Mouse (Mus musculus) urinary bladder, postnatal 10 days (tissue): ENCODE data around the gene Ovol1.
A peak's percentile ranks its signal among the peaks of the same experiment; 100 is the strongest.

Source experiments
- DNase-seq: peaks from one replicate; pipeline ENCODE4 v3.0.0; 2022; ENCODE audit warnings: low spot score

Ovol1 gene

DNA sequence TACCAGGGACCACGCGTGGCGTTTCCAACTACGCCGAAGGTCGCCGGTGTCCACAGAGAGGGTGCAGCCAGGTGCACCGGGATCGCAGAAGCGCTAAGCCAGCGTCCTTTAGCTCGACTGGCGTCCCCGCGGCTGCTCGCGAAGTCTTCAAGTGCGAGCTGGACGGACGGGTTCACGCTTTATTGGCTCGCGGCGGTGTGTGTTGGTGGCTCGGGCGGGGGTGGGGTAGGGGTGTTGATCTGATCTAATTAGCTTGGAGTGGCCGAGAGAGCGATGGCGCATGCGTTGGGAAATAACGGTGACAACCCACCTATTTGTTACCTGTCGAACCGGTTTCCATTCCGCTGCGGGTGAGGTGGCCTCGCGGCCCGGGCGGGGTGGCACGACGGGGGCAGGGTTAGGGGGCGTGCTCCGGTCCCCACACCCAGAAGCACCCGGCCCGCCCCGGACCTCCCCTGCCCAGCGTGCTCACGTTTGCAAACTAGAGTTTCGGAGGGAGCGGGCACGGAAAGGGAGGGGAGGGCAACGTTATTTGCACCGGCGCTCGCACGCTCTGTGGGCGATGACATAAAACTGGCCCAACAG lies at the start of gene Ovol1:
Gene Ovol1 (minus strand): TSS at position 190 of the 585 bp plus-strand sequence.
- no peak for DNase-seq

DNA sequence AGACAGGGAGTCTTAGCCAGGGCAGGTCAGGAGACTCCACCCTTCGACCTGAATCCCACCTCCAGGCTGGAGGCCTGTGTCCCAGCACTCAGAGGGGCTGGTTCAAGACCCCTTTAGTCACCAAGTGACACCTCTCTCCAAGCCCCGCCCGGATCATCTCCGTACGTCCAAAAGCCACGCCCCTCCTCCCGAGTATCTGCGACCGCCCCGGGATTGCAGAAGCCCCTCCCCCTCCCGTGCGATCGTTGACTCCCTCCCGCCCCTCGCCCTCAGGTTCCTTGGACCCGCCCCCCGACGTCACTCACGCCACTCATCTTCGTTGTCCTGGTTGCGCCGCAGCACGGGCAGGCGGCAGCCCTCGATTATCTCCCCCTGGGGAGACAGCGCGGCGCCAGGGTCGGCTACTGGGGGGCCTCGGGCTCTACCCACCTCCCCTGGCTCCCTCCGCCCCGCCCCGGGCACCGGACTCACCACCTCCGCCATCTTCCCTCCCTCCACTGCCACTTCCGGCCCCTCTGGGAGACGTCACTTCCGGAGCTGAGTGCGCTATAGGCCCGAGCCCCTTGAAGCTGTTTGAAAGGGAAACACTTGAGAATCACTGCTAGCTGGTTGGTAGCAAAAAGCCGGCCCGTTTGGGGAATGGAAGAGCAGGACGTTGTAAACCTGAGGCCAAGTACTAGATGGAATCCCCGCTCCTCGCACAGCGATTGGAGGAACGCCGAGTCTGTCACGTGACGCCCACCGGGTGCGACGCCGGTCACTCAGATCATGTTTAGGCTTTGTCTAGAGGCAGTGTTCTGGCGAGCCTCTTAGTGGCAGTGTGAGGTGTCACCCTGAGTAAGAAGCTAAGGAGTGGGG lies 49.3 kb upstream of the Ovol1 start, which contains the start of gene Kat5:
Gene Kat5 (minus strand): TSS at position 691 of the 858 bp plus-strand sequence.
- DNase-seq = peak; percentile 62

DNA sequence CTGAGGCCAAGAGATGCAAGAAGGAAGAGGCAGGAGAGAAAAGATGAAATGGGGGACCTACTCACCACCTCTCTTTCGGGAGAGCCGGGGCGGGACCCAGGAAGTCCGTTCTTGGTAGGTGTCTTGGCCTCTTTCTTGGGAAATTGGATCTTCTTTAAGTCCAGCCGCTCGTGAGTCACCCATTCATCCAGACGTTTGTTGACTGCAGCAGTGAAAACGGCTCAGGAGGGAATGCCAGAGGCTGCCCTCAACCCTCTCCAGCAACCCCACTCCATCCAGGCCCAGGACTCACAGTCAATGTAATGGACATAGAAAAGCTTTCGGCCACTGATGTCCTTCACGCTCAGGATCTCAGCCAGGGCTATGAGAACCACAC lies 48.7 kb upstream of the Ovol1 start:
- DNase-seq = no peak

DNA sequence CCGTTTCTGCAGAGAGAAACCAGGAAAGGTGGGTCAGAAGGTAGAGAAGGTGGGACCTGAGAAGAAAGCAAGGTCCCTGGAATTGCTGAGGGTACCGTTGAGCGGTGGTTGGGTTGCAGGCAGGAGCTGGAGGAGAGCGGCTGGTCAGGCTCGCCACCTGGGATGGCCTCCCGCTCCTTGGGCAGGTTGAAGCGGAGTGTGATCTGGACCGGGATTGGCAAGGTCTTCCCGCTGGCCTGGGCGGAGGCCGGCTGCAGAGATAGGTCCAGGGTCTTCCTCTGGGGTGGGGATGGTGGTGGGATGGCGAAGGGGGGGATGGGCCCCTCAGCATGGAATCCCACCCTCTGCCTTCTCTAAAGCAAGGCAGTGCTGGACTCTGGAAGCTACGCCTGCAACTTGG lies 48.3 kb upstream of the Ovol1 start:
- no peak for DNase-seq

DNA sequence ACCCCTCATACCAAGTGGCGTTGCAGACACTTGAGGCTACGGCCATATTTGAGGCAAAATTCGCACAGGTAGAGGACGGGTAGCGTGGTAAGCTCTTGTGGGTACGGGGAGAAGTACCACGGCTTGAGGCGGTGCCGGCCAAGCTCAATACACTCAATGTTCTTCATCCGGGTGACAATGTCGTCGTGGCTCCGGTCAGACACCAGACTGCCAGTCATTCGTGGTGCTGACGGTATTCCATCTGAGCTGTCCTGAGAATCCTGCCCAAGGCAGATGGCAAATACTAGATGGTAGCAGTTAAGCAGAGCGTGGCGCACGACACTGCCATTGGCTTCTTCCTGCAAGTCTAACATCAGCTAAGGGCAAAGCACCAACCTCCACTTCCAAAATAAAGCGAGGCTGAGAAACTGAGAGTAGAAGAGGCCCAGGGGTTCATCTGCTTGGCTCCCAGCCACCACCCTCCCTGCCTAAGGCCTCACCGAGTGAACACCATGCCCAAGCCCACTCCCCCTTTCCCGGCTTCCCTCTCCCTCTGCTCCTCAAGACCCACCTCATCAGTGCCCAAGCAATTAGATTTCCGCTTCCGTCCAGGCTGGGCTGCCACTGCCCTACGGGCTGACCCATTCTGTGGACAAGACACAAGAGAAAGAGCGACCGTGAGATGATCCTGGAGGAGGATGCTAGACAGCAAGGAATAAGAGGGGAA lies 47.4 kb upstream of the Ovol1 start:
- no peak for DNase-seq

DNA sequence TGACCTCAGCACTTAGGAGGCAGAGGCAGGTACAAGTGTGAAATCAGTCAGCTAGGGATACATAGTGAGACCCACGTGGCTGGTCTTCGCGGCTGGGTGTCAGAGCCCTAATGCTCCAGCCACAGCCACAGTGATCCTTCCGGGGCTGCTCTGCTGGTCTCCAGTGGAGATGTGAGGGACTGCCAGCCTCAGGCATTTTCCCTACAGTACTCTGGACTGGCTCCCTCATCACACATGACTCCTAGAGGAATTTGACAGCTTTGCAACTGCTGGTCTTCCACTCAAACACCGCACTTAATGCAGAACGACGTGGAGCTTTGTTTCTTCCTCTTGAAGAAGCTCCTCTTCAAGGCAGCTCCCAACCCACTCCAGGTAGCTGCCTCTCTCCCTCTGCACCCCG lies 45.8 kb upstream of the Ovol1 start:
- no peak for DNase-seq

DNA sequence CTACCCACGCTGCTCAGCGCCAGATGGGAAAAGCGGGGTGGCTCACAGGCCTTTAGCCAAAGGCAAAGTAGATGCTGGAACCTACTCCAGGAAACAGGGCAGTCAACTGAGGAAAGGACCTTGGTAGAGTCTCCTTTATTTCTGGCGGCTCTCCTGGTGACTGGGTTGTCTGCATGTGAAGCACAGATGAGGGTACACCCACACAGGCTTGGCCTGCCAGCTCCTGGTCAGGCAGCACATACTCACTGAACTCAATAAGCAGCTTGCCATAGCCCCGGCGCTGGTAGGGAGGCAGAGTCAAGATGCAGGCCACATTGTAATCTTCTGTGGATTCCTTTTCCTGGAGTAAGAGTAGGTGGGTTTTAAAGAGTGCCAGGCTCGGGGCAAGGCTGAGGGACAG lies 44.7 kb upstream of the Ovol1 start:
- DNase-seq = no peak

DNA sequence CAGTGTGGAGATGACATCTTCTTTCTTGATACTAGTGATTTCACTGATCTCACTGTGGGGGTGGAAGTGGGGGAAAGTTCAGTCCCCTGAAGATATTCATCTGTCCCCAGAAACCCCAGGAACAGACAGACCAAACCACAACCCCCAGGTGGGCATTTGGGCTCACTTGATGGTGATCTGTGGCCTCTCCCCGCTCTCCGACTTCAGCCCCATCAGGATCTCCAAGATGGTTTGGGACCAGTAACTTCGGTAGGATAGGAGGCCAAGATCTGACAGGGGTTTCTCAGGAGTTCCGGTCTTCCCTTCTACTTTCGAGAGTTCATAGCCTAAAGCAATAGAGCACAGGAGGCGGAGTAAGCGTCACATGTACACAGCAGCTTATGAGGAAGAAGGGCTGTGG lies 43.2 kb upstream of the Ovol1 start:
- no peak for DNase-seq

DNA sequence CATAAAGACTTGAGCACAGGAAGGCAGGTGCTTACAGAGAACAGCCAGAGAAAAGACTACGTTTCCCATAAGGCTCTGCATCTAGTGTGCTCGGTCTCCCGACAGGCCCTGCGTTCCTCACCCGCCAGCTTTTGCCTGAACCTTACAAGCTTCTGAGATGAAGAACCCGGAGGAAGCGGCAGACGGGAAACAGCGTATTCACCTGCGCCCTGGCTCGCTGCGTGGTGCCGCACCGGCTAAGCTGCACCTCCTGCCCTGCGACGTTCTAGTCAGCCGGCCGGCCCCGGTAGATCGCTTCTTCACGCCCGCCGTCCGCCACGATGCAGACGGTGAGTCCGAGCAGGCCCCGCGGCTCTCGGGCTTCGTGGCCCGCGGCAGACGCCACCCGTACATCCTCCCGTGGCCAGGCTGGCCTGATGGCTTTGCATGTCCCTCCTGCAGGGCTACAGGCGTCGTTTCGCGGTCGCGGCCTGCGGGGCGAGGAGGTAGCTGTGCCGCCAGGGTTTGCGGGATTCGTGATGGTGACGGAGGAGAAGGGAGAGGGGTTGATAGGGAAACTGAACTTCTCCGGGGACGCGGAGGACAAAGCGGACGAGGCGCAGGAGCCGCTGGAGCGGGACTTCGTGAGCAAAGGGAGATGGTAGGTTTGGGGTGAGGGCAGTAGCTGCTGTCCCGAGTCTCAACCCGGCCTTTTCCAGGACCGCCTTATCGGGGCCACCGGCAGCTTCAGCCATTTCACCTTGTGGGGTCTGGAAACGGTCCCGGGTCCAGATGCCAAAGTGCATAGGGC lies 41.5 kb upstream of the Ovol1 start, which contains the start of gene Rnaseh2c:
Gene Rnaseh2c (plus strand): TSS at position 122 of the 790 bp plus-strand sequence.
- no peak for DNase-seq

DNA sequence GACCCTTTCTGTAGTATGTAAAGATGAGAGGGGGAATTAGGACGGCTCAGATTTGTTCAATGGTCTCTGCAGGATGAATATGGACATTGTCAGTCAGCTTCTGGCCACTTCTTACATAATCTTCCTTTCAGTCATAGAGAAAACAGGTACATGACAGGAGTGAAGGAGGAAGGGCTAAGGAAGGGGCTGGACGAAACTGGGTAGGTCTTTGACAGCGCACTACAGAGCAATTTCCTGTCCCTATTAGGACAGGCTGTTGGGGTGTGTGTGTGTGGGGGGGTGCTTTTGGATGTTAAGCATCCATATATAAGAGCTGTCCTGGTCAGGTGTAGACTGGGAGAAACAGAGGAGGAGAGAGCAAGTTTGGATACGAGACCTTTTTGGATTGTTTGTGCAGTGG lies 38.8 kb upstream of the Ovol1 start:
- no peak for DNase-seq

DNA sequence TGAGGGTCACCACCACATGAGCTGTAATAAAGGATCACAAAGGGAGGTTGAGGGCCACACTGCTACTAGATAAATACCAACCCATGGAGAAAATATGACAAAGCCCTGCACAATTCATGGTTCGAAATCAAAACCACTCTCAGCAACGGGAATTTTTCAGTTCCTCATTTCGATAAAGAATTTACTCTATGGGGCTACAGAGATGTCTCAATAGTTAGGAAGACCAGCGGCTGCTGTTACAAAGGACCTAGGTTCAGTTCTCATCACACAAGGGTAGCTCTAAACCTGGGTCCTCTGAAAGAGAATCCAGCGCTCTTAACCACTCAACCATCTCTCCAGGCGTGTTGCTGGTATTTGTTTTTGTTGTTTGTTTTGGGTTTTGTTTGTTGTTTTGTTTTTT lies 31.4 kb upstream of the Ovol1 start:
- no peak for DNase-seq

DNA sequence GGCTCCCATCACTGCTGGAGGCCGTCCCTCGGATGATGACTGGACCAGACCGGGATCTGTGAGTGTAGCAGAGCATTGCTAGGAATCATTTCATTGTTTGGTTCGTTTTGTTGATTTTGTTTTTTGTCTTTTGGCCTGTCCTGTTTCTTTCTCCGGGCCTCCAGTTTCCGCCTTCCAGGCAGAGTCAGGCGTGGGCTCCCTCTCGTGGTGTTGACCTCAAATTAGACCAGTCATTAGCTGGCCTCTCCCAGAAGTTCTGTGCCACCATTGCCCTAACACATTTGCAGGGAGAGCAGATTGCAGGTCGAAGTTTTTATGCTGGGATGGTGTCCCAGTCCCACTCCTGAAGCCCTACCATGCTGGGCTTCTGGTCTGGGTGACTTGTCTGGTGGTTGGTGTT lies 28.7 kb upstream of the Ovol1 start:
- DNase-seq = no peak

DNA sequence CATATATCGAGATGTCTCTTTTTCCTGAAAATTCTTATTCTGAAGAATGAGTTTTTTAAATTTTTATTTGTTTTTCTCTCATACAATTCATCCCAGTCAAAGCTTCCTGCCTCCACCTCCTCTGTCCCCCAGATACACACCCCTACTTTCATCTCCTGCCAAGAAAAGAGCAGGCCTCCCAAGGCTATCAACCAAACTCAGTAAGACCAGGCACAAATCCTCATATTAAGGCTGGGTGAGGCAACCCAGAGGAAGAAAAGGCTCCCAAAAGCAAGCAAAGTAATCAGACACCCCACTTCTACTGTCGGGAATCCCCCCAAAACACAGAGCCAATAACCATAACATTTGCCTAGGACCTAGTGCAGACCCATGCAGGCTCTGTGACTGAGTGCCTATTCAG lies 21.5 kb upstream of the Ovol1 start:
- DNase-seq = no peak

DNA sequence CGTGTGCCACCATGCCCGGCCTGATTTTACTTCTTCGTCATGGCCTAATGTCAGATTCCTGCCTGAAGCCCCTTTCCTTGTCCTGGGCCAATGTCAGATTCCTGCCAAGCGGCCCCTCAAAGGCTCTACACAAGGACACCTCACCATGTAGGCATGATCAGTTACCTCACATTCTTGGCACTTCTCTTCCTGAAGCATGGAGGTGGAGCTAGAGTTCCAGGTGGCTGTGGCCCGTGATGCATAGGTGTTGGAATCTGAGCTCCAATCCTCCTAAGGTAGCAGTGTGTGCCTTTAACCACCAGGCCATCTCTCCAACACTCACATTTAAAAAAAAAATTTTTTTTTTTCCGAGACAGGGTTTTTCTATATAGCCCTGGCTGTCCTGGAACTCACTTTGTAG lies 20.3 kb upstream of the Ovol1 start:
- no peak for DNase-seq

DNA sequence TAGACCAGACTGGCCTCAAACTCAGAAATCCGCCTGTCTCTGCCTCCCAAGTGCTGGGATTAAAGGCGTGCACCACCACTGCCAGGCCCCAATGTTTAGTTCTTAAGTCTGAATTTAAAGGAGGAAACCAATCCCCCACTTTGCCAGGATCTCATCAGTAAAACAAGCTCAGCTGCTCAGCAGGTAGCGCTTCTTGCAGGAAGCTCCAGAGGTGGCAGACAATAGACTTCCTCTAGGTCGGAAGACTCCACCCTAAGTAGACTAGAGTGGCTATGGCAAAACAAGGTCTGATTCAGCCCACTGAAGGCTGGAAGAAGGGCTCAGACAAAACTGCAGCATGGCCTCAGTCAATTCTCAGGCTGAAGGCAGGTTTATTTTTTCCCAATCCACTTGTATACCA lies 19.5 kb upstream of the Ovol1 start:
- no peak for DNase-seq

DNA sequence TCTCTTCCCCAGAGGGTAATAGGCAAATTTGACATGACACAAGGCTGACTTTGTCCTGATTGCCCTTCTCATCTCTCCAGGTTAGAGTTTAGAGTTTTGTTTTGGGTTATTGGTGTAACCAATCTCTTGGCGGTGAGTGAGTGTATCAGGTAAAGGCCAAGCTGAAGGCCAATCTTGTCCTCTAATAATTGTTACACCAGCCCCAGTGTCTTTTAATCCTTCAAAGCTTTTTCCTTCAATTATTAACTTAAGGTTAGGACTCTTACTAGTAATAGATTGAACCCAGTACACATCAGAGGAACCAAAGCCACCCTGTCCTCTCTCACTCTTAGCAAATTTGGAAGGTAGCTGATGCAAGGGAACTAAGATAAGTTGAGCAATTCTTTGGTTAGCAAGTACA lies 14.9 kb upstream of the Ovol1 start:
- DNase-seq = no peak

DNA sequence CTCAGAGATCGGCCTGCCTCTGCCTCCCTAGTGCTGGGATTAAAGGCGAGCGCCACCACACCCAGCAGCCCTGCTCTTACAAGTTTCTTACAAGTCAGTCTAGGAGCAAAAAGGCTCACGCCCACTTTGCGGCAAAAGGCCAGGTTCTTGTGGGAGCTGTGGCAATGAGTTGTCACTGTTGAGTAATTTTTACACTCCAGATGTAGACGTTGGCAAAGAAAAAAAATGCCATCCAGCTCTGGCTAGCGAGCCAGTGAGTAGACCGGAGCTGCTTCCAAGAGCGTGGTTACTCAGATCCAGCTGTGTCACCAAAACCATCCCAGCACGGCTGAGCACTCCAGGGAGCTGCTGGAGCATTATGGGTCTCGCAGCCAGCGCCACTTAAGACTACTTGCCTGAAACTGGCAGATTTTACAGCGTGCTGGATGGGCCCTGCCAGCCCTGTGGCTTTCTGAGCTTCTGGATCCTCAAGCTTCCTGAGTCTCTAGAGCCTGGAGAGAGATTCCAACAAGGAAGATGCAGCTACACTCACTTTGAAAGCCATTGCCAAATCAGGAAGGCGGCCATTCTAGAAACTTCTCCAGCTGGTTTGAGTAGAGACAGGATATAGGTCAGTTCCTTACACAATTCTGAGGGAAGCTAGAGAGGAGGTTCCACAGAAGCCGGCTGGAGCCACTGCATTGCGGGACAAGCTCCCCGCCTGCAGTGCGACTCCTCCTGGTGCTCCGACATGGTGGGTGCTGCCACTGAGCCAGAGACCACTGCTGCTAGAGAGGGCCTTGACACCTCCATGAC lies 12.1 kb upstream of the Ovol1 start:
- no peak for DNase-seq

DNA sequence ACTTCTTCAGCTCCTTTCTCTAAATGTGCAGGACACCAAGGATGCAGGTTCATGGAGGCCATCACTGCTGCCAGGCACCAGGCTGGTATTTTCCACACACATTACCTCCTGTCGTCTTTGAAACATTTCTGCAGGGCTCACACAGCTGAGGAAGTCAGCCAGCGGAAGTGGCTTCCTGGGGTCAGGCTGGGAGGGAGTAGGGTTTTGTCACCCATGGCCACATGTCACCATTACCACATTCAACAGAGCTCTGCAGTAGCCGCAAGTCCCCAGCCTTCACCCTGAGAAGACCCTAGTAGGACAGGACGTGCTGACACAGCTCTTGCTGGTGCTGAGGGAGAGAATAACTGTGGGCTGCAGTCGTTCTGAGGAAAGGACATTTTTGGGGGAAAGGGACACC lies 11.4 kb upstream of the Ovol1 start:
- no peak for DNase-seq

DNA sequence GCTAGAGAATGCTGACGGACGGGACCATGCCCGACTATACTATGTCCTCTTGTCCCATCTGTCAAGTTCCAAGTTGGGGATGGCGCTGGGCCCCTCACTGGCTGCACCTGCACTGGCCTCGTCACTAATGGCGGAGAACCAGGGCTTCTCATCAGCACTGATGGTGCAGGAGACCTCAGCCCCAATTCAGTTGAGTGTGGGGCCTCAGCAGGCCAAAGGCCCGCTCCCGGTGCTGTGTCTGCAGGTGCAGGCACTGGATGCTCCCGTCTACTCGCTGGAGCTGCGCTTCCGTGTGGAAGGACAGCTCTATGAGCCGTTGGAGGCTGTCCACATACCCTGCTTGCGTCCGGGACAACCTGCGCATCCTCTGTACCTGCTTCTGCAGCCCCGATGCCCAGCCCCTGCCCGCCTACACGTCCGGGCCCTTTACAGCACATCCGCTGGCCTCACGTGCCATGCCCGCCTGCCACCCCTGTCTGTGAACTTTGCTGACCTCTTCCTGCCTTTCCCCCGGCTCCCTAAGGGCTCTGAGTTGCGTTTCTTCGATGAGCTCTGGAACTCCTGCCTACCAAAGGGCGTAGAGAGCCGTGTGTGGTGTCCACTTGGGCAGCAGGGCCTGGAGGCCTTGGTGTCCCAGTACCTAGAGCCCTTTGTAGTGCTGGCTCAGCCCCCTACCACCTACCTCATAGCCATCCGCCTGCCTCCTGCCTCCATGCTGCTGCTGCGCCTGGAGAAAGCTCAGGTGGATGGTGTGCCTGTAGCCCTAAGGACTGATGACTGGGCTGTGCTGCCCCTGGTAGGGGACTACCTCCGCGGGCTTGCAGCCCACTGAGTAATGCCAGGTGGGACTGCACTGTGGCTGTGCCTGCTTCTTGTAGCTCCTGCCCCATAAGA lies 10.2 kb upstream of the Ovol1 start:
- no peak for DNase-seq

DNA sequence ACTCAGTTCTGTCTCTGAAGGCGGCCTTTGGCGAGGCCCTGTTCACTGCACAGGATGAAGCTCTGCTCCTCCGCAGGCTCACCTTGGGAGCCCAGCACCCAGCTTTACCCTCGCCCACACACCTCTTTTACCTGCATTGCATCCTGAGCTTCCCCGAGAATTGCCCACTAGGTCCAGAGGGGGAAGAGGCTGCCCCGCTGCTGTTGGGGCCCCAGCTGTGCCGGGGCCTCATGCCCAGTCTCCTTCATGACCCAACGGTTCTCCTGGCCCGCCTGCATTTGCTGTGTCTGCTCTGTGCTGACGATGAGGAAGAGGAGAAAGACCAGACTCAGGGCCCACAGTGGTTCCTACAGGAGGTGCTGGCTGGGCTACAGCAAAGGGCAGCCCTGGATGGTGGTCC lies 9.1 kb upstream of the Ovol1 start:
- no peak for DNase-seq
